Mouse (Mus musculus) A20 (cell line): ENCODE results near the gene 4931428L18Rik.
"Not testable (repeated sequence)": the region's sequence is repeated elsewhere in the genome, so short reads cannot be mapped to it uniquely, and the experiment has no call there.

Experiments
- DNase-seq: peaks from one replicate; pipeline ENCODE4 v3.0.0-alpha.2; 2011; ENCODE audit warnings: low read depth, low spot score

Gene 4931428L18Rik

DNA sequence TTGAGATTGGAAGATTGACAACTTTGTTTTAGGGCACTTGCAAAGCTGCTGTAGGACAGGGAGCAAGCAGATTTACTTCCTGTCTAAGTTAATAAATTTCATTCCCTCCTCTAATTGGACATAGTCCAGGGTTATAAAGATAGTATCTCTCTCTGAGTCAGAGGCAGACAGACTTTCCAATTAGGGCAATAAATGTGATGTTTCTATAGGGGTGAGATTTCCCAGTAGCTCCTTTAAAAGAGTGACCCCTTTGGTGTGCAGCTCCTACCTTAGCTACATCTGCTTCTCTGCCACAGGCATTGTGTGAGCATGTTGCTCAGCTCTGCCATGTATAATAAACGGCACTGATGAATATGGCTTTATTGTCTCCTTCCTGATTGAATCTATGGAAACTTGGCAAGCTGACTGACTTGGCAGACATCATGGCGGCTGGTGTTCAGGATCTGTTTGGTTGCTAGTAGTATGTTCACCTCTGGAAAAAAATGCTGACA, 163.6 kb downstream of the 4931428L18Rik start:
- no peak for DNase-seq

DNA sequence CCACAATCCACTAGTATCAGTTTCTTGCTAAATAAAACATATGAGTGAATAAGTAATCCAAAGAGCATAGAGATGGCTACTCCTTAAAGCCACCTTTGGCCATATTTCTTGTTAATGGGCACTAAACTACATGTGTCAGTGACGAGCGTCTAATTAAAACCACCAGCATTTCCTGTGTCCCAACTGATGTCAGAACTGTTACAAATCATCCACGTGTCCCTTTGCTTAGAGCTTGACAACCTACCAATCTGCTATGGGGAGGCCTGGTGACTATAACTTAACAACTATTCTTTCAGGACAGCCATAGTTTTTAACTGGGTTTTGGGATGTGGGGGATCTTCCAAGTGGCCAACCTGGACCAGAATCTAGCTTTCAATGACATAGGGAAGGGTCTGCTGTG, 164.3 kb downstream of the 4931428L18Rik start:
- no peak for DNase-seq

DNA sequence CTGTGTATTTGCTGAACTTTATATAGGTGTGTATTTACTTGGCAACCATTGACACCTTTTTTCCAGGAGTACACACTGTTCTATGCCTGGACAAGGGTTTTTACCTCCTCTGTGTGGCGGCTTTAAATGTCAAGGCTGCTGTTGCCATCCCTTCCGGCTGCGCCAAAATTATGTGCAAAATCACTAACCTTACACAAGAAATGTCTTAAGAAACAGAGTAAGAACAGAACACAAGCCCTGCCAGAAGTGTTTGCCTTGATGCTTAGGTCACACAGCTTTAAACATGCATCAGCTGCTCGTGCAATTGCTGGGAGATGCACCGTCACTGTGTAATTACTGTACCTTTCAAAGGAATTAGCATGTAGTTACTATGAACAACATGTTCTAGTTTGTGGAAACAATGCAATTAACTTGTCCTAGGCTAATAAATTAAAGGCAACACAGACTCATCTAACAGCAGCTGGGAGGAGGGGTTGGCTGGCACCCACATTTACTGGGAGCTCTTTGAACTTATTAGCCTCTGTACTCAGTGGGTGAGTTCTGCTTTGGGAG, 171.0 kb downstream of the 4931428L18Rik start:
- no peak for DNase-seq

DNA sequence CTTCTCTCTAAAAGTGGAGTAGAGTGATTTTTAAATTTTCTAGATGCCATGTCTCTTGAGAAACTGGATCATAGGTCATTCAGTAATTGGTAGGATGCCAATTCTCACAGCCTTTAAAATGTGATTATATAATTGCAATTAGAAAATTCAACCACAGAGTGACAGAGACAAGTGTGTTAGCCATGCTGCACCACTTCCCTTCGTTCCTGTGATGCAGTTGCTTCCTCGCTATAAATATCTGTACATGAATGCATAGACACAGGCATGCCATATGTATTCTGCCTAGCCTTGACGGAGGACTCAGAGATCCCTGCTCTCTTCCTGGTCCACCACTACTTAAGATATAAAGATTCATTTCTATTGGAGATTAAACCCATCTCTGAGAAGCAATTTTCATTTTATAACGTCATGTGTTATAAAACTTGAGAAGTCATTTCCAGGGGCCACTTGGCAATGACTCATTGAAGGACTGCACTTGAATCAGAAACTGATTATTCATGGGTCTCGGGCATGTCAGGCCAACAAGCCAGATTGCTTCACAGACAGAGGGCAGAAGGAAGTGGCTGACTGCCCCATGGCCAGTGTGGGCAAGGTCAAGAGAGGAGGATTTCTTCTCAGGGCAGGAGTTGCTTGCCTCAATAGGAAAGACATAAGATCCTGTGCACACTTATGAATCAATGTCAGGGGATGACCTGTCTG, 172.4 kb downstream of the 4931428L18Rik start:
- no peak for DNase-seq

DNA sequence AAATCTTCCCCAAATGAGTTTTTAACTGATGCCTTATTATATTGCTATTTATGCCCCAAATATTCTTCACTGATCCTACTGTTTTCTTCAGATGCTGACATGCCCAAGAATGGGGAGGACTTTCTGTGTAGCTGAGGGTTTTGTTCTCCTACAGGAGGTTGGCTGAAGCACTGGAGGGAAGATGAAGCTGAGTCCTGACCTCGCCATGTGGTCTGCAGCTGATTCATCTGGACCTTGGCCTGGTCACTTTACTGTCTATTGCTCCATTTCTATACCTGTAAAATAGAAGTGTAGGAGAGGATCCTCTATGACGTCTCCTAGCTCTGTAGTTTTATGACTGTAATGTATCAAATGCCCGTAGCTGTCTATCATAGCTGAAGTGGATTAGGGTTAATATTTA, 179.3 kb downstream of the 4931428L18Rik start:
- DNase-seq = no peak

DNA sequence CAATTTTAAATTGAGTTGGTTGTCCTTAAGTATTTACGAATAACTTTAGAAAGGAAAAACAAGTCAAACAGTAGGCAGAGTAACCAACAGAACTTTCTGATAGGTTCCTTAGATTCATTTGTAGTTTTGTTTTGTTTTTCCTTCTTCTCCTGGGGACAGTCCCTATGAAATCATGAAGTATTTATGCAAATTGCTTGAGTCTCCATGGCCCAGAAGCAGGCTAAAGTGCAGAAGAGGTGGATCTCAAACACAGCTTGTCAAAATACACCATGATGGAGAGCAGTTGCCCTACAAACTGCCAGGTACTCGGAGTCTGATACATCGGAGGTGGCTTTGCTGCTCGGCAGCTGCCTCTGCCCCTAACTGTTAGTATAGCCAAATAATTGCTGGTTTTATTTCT, 179.7 kb downstream of the 4931428L18Rik start:
- DNase-seq = no peak

DNA sequence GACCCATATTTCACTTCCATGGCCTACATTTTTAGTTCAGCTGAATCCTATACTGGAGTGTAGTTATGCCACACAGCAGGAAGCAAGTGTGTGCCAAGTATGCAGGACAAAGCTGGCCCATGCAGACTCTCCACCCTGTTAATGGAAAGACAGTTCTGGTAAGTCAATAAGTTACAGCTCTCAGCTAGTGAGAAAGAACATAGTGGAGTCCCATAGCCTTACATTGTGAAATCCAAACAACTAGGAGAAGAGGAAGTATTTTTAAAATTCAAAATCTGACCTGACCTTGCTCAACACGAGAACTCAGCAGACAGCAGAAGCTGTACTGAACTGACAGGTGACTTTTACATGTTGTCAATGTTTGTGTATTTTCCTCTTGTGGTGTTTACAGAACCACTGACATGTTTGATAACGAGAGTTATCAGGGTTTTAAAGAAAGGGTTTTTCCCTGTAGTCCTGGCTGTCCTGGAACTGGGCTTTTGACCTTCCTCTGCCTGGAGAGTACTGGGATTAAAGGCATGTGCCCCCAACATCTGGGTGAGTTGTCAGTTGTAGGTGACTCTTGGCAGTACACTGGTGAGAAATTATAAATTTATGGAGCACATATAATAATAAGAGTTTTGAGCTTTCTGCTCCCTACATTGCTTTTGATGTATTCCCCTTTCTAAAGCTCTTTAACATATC, 188.5 kb downstream of the 4931428L18Rik start:
- DNase-seq = no peak

DNA sequence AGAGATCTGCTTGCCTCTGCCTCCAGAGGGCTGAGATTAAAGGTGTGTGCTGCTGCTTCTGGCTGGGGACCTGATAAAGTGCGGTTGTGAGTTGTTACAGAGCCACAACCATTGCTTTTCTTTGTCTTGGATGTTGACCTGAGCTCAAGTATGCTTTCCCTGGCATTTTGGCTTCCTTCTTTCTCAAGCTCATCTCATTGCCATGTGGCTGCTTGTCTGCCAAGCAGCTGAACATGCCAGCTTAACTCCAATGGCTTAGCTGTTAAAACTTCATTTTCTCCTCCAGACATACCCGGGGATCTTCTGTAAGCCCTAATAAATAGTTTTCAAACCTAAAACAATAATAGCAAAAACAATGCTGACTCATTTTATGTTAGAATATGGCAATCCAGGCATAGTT, 190.1 kb downstream of the 4931428L18Rik start:
- no peak for DNase-seq

DNA sequence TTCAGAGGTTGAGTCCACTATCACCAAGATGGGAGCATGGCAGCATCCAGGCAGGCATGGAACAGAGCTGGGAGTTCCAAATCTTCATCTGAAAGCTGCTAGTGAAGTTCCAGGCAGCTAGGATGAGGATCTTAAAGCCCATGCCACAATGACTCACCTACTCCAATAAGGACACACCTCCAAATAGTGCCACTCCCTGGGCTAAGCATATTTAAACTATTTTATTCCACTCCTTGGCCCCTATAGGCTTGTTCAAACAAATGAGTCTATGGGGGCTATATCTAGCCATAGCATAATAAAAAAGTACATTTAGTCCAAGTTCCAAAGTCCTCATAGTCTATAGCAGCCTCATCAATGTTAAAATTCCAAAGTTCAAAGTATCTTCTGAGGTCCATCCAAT, 199.3 kb downstream of the 4931428L18Rik start:
- DNase-seq = no peak

DNA sequence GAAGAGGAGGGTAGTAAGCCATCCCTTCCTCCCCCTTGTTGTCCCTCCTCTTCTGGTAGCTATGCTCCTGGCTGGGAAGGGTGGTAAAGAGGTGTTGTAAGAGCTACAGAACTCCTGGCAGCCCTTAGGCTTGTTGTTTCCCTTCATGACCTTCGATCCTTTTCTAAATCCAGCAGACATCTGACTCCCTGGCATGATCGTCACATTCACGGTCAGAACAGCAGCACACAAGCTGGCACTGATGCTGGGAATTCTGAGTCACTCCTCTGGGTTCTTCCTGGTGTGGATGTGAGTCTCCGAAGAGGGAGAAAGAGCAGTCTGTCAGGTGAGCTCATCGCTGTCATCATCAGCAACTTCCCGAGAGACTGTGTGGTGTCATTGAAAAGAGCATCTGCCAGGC, 203.2 kb downstream of the 4931428L18Rik start:
- no peak for DNase-seq

DNA sequence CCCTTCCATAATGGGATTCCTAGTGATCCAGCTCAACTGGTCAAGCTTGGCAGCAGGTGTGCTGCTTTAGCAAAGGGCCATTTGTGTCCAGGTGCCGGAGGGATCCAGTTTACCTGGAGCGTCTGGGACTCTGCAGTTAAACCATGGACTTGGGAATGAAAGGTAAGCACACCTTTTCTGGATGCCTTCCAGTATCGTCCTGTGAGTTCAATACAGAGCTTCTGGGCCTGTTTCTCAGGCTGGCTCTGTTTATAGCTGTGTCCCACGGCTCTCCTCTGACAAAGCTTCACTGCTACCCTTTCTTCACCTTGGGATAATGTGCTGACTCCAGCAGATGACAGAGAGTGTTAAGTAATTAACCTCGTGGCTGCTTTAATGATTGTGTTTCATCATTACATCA, 205.1 kb downstream of the 4931428L18Rik start:
- DNase-seq = no peak

DNA sequence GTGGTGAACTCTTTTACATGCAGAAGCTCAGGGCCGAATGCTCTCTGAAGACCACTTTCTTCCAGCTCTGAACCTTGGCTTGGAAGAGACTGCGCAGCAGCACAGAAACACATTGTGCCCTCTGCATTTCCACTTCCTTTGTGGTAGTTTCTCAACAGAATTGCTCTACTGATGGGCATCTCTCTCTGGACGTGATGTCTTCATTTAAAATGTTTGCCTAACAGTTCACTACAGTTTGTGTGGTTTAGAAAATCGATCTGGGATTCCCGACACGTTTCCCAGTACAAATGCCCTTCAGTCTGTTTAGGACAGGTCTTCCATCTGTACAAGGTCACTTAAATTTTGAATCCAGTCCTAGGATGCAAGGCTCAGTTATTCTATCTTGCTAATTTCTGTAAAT, 206.4 kb downstream of the 4931428L18Rik start:
- no peak for DNase-seq

DNA sequence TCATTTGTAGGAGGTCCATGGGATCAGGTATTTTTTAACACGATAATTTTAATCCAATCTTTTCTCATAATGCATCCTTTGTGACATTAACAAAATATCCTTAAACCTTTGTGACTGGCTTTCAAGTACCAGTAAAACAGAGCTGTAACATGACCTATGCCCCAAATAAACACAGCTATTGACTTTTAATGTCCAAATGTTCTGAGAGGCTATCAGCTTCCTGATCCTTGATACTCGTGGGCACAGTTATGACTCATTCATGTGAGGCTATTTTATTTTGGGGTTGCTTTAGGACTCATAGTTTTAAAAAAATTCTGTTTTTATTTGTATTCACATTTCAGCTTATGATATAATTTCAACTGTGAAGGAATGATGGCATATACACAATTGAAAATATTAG, 207.2 kb downstream of the 4931428L18Rik start:
- no peak for DNase-seq

DNA sequence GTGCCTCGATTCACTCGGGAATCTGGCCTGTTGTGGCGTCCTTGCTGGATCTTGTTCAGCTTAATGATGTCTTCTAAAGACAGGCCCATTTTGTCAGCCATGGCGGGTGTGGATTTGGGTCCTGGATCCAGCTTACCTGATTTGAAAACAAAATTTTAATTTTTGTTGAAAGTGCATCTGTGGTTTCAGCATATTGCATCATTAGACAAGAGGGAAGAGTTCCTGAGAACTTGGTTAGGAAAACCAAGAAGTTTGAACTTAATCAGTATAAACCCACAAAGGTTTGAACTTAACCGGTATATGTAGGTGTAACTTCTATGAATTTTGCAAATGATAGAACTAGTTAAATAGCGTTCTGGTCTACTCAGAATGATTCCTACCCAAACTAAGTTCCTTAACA, 244.6 kb downstream of the 4931428L18Rik start, which contains the start of gene AC153137.1:
AC153137.1 (minus strand) TSS at position 101 of the 400 bp plus-strand sequence.
- not testable (repeated sequence) for DNase-seq

DNA sequence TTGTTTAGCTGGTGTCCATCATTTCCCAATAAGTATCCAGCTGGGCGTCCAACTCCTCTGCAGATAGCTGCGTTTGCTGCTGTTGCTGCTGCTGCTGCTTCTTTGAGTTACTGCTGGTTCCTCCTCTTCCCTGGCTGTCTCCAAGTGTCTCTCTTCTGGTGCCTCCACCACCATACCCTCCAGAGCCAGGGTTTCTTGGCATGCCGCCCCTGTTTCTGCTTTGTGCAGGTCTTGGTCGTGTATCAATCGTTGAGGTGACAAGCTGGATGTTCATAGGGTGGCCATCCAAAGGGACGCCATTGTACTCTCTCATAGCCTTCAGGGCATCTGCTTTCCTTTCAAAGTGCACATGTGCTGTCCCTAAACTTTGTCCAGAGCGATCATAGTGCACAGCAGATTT, 245.2 kb downstream of the 4931428L18Rik start:
- not testable (repeated sequence) for DNase-seq

DNA sequence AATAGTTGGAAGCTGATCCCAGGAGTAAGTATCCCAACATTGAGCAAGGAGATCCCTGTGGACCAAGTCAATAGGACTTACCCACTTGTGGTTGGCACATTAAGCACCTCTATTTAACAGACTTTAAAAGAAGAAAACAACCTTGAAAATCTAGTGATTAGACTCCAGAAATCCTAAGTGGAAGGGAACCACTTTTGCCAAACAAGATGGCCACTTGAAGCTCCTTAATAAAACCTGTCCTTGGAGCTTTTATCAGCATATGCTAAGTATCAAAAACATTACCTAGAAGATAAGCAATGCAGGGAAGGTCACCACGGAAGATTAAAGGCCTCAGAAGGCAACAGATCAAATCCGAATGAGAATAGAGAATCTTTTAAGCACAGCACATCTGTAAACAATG, 270.7 kb downstream of the 4931428L18Rik start:
- DNase-seq = no peak

DNA sequence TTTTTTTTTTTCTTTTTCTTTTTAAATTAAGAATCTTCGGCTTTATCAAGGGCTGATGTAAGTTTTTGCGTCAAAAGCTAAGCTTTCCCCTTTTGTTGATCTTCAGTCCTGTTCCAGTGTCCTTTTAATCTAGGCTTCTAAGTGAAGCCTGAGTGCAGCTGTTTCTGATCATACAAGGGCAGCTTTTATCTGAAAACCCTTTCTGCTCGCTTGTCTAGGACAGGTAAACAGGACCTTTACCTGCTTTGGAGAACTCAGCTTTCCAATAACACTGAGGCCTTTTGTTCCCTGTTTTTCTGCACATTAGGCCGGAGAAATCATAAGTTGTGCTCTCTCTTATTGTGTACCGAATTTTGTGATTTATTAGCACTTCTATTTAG, 272.0 kb downstream of the 4931428L18Rik start:
- DNase-seq = no peak

DNA sequence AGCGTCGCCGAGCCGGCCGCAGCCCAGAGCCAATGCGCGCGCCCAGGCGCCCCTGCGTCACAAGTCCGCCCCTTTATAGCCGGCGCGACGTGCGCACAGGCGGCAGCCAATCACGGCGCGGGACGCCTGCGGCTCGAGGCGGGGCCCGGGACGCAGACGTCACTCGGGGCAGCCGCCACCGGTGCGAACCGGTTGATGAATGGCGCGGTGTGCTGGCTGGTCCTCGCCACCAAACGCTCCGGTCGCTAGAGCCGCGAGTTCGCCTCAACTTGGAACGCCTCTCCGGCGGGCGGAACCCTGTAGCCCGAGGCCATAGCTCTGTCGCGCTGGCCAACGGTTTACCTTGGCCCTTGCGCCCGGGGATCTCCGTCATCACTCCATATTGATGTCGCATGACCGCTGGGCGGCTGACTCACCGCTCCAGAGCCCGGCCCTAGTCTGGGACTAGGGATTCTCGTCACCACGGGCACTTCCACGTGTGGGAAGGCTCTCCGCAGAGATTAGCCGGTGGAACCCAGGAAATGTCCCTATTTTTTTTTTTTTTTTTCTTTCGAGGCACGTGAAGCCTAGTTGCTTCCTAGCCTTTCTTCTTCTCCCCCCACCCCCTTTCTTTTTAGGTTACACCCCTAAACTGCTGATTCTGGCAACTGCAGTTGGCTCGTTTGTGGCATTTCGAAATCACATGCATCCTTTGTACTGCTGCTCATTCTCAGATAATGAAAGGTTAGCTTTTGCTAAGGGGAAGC, 272.6 kb downstream of the 4931428L18Rik start:
- peak; percentile 98 for DNase-seq

DNA sequence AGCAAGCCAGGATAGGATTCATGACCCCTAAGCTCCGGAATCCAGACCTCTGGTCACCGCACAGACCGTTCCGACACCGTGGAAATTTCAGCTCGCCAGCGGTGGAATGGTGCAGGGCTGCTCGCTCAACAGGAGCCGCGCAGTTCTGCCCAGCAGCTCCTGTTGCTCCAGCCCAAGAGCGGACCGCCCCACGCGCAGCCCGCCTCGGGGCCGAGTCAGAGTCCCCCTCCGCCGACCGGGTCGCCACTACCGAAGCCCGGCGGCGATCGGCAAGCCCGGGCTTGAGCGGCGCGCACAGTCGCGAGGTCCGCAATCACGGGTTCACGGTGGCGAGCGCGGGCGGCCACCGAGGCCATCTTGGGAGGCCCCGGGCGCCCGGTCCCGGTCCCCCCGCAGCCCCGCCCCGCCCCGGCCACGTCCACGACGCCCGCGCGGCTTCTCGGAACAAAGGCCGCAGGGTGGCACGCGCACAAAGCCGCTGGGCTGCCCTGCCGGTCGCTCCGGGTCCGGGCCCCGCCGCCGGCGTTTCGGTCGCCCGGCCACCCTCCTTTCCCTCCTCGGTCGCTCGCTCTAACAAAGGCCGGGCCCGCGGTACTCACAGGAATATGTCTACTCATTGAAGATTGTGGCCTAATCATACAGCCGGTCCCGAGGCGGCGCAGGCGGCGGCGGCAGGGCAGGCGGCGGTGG, 273.4 kb downstream of the 4931428L18Rik start:
- DNase-seq = peak; percentile 79

DNA sequence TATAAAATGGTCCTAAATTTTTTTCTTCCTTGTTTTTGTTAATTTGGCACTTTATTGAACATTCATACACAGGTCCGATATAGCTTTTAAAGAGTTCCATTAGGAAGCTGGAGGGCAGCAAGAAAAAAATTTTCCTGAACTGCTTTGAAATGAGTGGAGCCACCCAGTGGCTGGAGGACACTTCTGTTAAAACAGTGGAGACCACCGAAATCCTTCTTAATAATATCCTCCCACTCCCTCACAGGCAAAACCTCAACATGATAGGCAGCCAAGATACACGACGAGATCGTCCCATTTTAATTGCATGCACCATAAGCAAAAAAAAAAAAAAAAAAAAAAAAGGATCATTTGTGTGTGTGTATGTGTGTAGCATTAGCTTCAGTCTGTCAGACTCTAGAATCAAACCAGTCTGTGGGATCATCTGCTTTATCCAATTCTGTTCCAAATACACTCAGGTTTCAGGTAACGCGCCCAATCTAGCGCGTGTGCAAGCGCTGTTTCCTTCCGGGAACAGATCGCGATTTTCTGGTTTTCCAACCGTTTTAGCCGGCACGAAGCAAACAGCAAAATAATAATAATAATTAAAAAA, 274.0 kb downstream of the 4931428L18Rik start:
- peak; percentile 69 for DNase-seq
